Mouse (Mus musculus) embryo, embryonic 9.5 days (tissue): Measurements from ENCODE around the gene Cd320.
"Not testable (repeated sequence)": the region's sequence is repeated elsewhere in the genome, so short reads cannot be mapped to it uniquely, and the experiment has no call there.

Experiments used
- DNase-seq: peaks from one replicate; pipeline ENCODE4 v3.0.0-alpha.2; 2017; ENCODE audit errors: extremely low spot score

Gene Cd320

GRCm38 (mm10) chr17:33898193-33898592 lies 55.3 kb downstream of the Cd320 start:
- not testable (repeated sequence) for DNase-seq
